Mouse (Mus musculus) embryonic facial prominence, embryonic 14.5 days (tissue): ENCODE measurements around the gene Aox3. TPM values are rescaled to one million over a fixed set of nuclear protein-coding genes. Genes with fewer than 3 reads are reported as not detected.

ENCODE experiments used
- ATAC-seq: fragments of 200-750 bp; cut with Nextera tagmentation; 2 replicates; pipeline ENCODE4 v1.8.0; 2017; ENCODE audit warnings: low read depth, moderate number of reproducible peaks, moderate TSS enrichment
- DNase-seq: peaks from one replicate; pipeline ENCODE4 v3.0.0-alpha.2; 2015; ENCODE audit warnings: low spot score
- H3K27ac ChIP-seq: fragments of 300-500 bp; sonication (generic); replicated peaks from 2 replicates; pipeline ENCODE4 v1.5.1; 2014; ENCODE audit warnings: low read depth, mild to moderate bottlenecking, low read length, moderate library complexity
- H3K27me3 ChIP-seq: fragments of 300-500 bp; sonication (generic); replicated peaks from 2 replicates; pipeline ENCODE4 v1.6.1; 2014; ENCODE audit warnings: low read length; ENCODE audit not compliant: control insufficient read depth, insufficient read depth
- H3K36me3 ChIP-seq: fragments of 300-500 bp; sonication (generic); 2 replicates; pipeline ENCODE4 v1.6.1; 2014; ENCODE audit warnings: low read length, mixed read lengths; ENCODE audit not compliant: control insufficient read depth, insufficient read depth
- H3K4me1 ChIP-seq: fragments of 300-500 bp; sonication (generic); 2 replicates; pipeline ENCODE4 v1.6.1; 2014; ENCODE audit warnings: antibody characterized with exemption, low read length; ENCODE audit not compliant: control insufficient read depth, insufficient read depth
- H3K4me2 ChIP-seq: fragments of 300-500 bp; sonication (generic); 2 replicates; pipeline ENCODE4 v1.6.1; 2014; ENCODE audit warnings: low read depth, mild to moderate bottlenecking, low read length, moderate library complexity, mixed read lengths
- H3K4me3 ChIP-seq: fragments of 300-500 bp; sonication (generic); 2 replicates; pipeline ENCODE4 v1.5.1; 2014; ENCODE audit warnings: low read depth, mild to moderate bottlenecking, low read length
- H3K9ac ChIP-seq: fragments of 300-500 bp; sonication (generic); 2 replicates; pipeline ENCODE4 v1.6.1; 2014; ENCODE audit warnings: low read depth, mild to moderate bottlenecking, low read length, moderate library complexity, mixed read lengths
- H3K9me3 ChIP-seq: fragments of 300-500 bp; sonication (generic); 2 replicates; pipeline ENCODE4 v1.6.1; 2016; ENCODE audit warnings: low read length; ENCODE audit not compliant: control insufficient read depth
- WGBS: fragments of 180-500 bp; shearing (Covaris S2); extraction: QIAGEN DNeasy Blood & Tissue Kit; methylation state at CpG from one replicate; pipeline ENCODE4 v1.1.7; 2014; 5-methylcytosine and 5-hydroxymethylcytosine counted together
- polyA plus RNA-seq: library from polyadenylated mRNA; unstranded; fragments of >200 nt; fragmentation: Nextera tagmentation; extraction: Ambion mirVana; gene quantifications from 2 replicates; pipeline ENCODE4 v1.2.1, GENCODE M21; 2014

Gene Aox3
- polyA plus RNA-seq, 1 experiment from 2014 or later = 1.8 TPM

GRCm38 (mm10) chr1:58221070-58221469, 108.1 kb downstream of the Aox3 start:
- ATAC-seq = no peak
- Histone ChIP-seq H3K4me3 (no peak overlapping the region), H3K4me1 (peaks cover 25% of the 10 kb centered on the region), H3K9ac (no peak overlapping the region), H3K9me3 (no peaks in the 10 kb centered on the region), H3K4me2 (no peak overlapping the region), H3K27ac (no peak overlapping the region; the same call in 1 of the 2 replicates), H3K36me3 (no peaks in the 10 kb centered on the region), H3K27me3 (no peaks in the 10 kb centered on the region)
- DNase-seq = peak; percentile 47
- 47% methylated on average over 6 of the region's 6 CpGs for WGBS

GRCm38 (mm10) chr1:58221879-58222278, 108.9 kb downstream of the Aox3 start:
- Histone ChIP-seq H3K9me3 (no peaks in the 10 kb centered on the region), H3K9ac (no peak overlapping the region), H3K27me3 (no peaks in the 10 kb centered on the region), H3K27ac (no peak overlapping the region), H3K4me2 (0 out of 2 replicates have a peak overlapping the region, but pooled peaks have one; percentile 12), H3K4me1 (peaks cover 23% of the 10 kb centered on the region), H3K36me3 (no peaks in the 10 kb centered on the region), H3K4me3 (no peak overlapping the region)
- WGBS = 46% methylated on average over 5 of the region's 5 CpGs
- peak; percentile 79 for ATAC-seq
- peak; percentile 73 for DNase-seq

- Histone ChIP-seq H3K4me3 (no peak overlapping the region), H3K9me3 (no peaks in the 10 kb centered on the region), H3K36me3 (no peaks in the 10 kb centered on the region), H3K27me3 (no peaks in the 10 kb centered on the region), H3K9ac (no peak overlapping the region), H3K27ac (no peak overlapping the region), H3K4me2 (no peak overlapping the region), H3K4me1 (no peaks in the 10 kb centered on the region)
- 67% methylated on average over 6 of the region's 6 CpGs for WGBS
- ATAC-seq (no peak), DNase-seq (no peak)
These were observed 115.2 kb downstream of the Aox3 start for GRCm38 (mm10) chr1:58228086-58228485.

- Histone ChIP-seq H3K36me3 (no peaks in the 10 kb centered on the region), H3K4me2 (no peak overlapping the region), H3K9ac (no peak overlapping the region), H3K4me3 (no peak overlapping the region), H3K4me1 (no peaks in the 10 kb centered on the region), H3K27ac (no peak overlapping the region), H3K9me3 (no peaks in the 10 kb centered on the region), H3K27me3 (no peaks in the 10 kb centered on the region)
- no peak for ATAC-seq
- DNase-seq = no peak
These were observed 116.0 kb downstream of the Aox3 start for GRCm38 (mm10) chr1:58228916-58229315.

- Histone ChIP-seq H3K4me3 (no peak overlapping the region), H3K27ac (no peak overlapping the region), H3K4me1 (no peaks in the 10 kb centered on the region), H3K4me2 (no peak overlapping the region), H3K27me3 (no peaks in the 10 kb centered on the region), H3K9me3 (no peaks in the 10 kb centered on the region), H3K36me3 (no peaks in the 10 kb centered on the region), H3K9ac (no peak overlapping the region)
- WGBS = 84% methylated on average over 4 of the region's 4 CpGs
- ATAC-seq (no peak), DNase-seq (no peak)
These were observed 116.8 kb downstream of the Aox3 start for GRCm38 (mm10) chr1:58229774-58230173.

- no peak overlapping the region for H3K9ac ChIP-seq
- H3K9me3 ChIP-seq = no peaks in the 10 kb centered on the region
- no peaks in the 10 kb centered on the region for H3K4me1 ChIP-seq
- no peak overlapping the region for H3K4me2 ChIP-seq
- whole genome bisulfite sequencing = 75% methylated on average over 5 of the region's 5 CpGs
- no peak for DNase-seq
- no peak overlapping the region for H3K4me3 ChIP-seq
- no peaks in the 10 kb centered on the region for H3K27me3 ChIP-seq
- no peaks in the 10 kb centered on the region for H3K36me3 ChIP-seq
- H3K27ac ChIP-seq = no peak overlapping the region
- no peak for ATAC-seq
These were observed 117.6 kb downstream of the Aox3 start for GRCm38 (mm10) chr1:58230542-58230941.

GRCm38 (mm10) chr1:58235405-58235804, 122.5 kb downstream of the Aox3 start:
- H3K27ac ChIP-seq = no peak overlapping the region
- no peaks in the 10 kb centered on the region for H3K27me3 ChIP-seq
- no peak for ATAC-seq
- 42% methylated on average over 5 of the region's 5 CpGs for WGBS
- H3K9ac ChIP-seq = no peak overlapping the region
- peaks cover 6% of the 10 kb centered on the region for H3K4me1 ChIP-seq
- no peak overlapping the region for H3K4me3 ChIP-seq
- no peaks in the 10 kb centered on the region for H3K9me3 ChIP-seq
- H3K4me2 ChIP-seq = no peak overlapping the region
- no peaks in the 10 kb centered on the region for H3K36me3 ChIP-seq
- DNase-seq = no peak

GRCm38 (mm10) chr1:58237527-58238299, 124.8 kb downstream of the Aox3 start:
- H3K9me3 ChIP-seq = no peaks in the 10 kb centered on the region
- H3K27me3 ChIP-seq = no peaks in the 10 kb centered on the region
- peaks cover 6% of the 10 kb centered on the region for H3K4me1 ChIP-seq
- no peak overlapping the region for H3K27ac ChIP-seq
- peak; percentile 31 for DNase-seq
- no peak overlapping the region for H3K9ac ChIP-seq
- WGBS = 81% methylated on average over 4 of the region's 4 CpGs
- H3K36me3 ChIP-seq = no peaks in the 10 kb centered on the region
- ATAC-seq = peak; percentile 33; the same call in 1 of the 2 replicates
- no peak overlapping the region for H3K4me2 ChIP-seq
- H3K4me3 ChIP-seq = no peak overlapping the region

GRCm38 (mm10) chr1:58238440-58238839, 125.5 kb downstream of the Aox3 start:
- Histone ChIP-seq H3K4me1 (peaks cover 6% of the 10 kb centered on the region), H3K9me3 (no peaks in the 10 kb centered on the region), H3K9ac (no peak overlapping the region), H3K4me3 (no peak overlapping the region), H3K4me2 (no peak overlapping the region), H3K27ac (no peak overlapping the region), H3K27me3 (no peaks in the 10 kb centered on the region), H3K36me3 (no peaks in the 10 kb centered on the region)
- DNase-seq (no peak), ATAC-seq (no peak)
- WGBS = 76% methylated on average over 5 of the region's 5 CpGs
